Mouse (Mus musculus) CH12.LX (cell line): ENCODE data around the gene Sidt1.

Experiments
- CHD1 ChIP-seq: IDR thresholded peaks from 2 replicates; pipeline ENCODE4 v1.6.1; 2012; ENCODE audit warnings: low read depth, low read length, improper control_type of control experiment, inconsistent platforms
- CTCF ChIP-seq, 2 experiments: IDR thresholded peaks in 1 of 2; conservative IDR thresholded peaks in 1 of 2; 2 replicates each; pipeline ENCODE4 v1.5.1; 2011 to 2012; ENCODE audit warnings: low read depth in 2 of 2, low read length in 2 of 2, improper control_type of control experiment in 1 of 2, inconsistent platforms in 1 of 2, mild to moderate bottlenecking in 1 of 2, moderate library complexity in 1 of 2
- EP300 ChIP-seq: IDR thresholded peaks from 2 replicates; pipeline ENCODE4 v1.6.1; 2011; ENCODE audit warnings: low read length, improper control_type of control experiment
- ETS1 ChIP-seq: conservative IDR thresholded peaks from 2 replicates; pipeline ENCODE4 v1.6.1; 2012; ENCODE audit warnings: low read depth, mild to moderate bottlenecking, inconsistent platforms, low read length, improper control_type of control experiment, moderate library complexity
- HCFC1 ChIP-seq: IDR thresholded peaks from 2 replicates; pipeline ENCODE4 v1.6.1; 2012; ENCODE audit warnings: low read depth, mild to moderate bottlenecking, inconsistent platforms, low read length, improper control_type of control experiment
- POLR2A ChIP-seq: IDR thresholded peaks from 2 replicates; pipeline ENCODE4 v1.6.1; 2011; ENCODE audit warnings: low read depth, mild to moderate bottlenecking, improper control_type of control experiment, low read length
- POLR2AphosphoS2 ChIP-seq: IDR thresholded peaks from 2 replicates; pipeline ENCODE4 v1.6.1; 2011; ENCODE audit warnings: low read depth, low read length, improper control_type of control experiment
- RAD21 ChIP-seq: IDR thresholded peaks from 2 replicates; pipeline ENCODE4 v1.6.1; 2011; ENCODE audit warnings: low read depth, mild to moderate bottlenecking, low read length, improper control_type of control experiment, moderate library complexity
- USF1 ChIP-seq: IDR thresholded peaks from 2 replicates; pipeline ENCODE4 v1.6.1; 2014; ENCODE audit warnings: low read depth, mild to moderate bottlenecking, inconsistent platforms, low read length, improper control_type of control experiment
- ZC3H11A ChIP-seq: IDR thresholded peaks from 2 replicates; pipeline ENCODE4 v1.6.1; 2012; ENCODE audit warnings: low read depth, mild to moderate bottlenecking, inconsistent platforms, low read length, improper control_type of control experiment

DNA sequence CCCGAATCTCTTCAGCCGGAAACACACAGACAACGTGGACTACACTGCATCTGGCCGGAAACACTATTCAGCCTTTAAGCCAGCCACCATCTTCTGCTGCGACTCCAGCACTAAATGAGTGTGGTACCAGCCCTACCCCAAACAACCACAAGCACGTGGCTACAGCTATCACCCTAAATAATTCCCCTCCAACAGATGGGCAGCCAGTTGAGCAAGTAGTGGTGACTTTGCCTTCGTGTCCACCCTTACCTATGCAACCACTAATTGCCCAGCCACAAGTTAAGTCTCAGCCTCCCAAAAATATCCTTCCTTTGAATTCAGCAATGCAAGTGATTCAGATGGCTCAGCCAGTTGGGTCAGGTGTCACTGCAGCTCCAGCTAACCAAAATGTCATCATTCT lies 116.6 kb downstream of the Sidt1 start:
- no peak for TF ChIP-seq CHD1
- no peak for TF ChIP-seq EP300
- TF ChIP-seq ETS1 = no peak
- no peak for TF ChIP-seq CTCF (conservative IDR thresholded peaks at IDR 0.05 in 1 of 2, IDR thresholded peaks at IDR 0.05 in 1 of 2; ENCODE audit: low read depth in 2 of 2, low read length in 2 of 2)
- TF ChIP-seq POLR2A = no peak
- TF ChIP-seq POLR2AphosphoS2 = no peak
- TF ChIP-seq HCFC1 = no peak
- no peak for TF ChIP-seq USF1
- no peak for TF ChIP-seq RAD21
- no peak for TF ChIP-seq ZC3H11A
